Mouse (Mus musculus) liver, embryonic 14.5 days (tissue): ENCODE data around the gene Kif24. TPM values are rescaled to one million over a fixed set of nuclear protein-coding genes. Genes with fewer than 3 reads are reported as not detected.

Experiments
- ATAC-seq: fragments of 200-750 bp; cut with Nextera tagmentation; 2 replicates; pipeline ENCODE4 v1.8.0; 2017; ENCODE audit warnings: moderate number of reproducible peaks, mild to moderate bottlenecking, moderate library complexity; ENCODE audit not compliant: insufficient read depth
- DNase-seq, 3 experiments: peaks; one replicate each; pipeline ENCODE4 v3.0.0-alpha.2; 2012 to 2013; ENCODE audit warnings: low read depth in 3 of 3, low spot score in 3 of 3
- H3K27ac ChIP-seq: fragments of 300-500 bp; sonication (generic); 2 replicates; pipeline ENCODE4 v1.5.1; 2014; ENCODE audit warnings: moderate library complexity, mild to moderate bottlenecking, control low read depth, inconsistent platforms
- H3K27me3 ChIP-seq: fragments of 300-500 bp; sonication (generic); 2 replicates; pipeline ENCODE4 v1.6.1; 2014; ENCODE audit warnings: mild to moderate bottlenecking, low read length, moderate library complexity; ENCODE audit not compliant: control insufficient read depth, insufficient read depth
- H3K36me3 ChIP-seq: fragments of 300-500 bp; sonication (generic); replicated peaks from 2 replicates; pipeline ENCODE4 v1.6.1; 2014; ENCODE audit warnings: low read depth; ENCODE audit not compliant: control insufficient read depth, insufficient read depth
- H3K4me1 ChIP-seq, 2 experiments: fragments of 200-500 bp in 1 of 2; fragments of 300-500 bp in 1 of 2; sonication (generic) in 1 of 2; replicated peaks; 2 replicates each; pipeline ENCODE4 v1.6.1; 2012 to 2014; ENCODE audit warnings: antibody characterized with exemption in 1 of 2, inconsistent platforms in 1 of 2, low read length in 1 of 2; ENCODE audit not compliant: control insufficient read depth in 2 of 2, insufficient read depth in 2 of 2
- H3K4me2 ChIP-seq: fragments of 300-500 bp; sonication (generic); 2 replicates; pipeline ENCODE4 v1.6.1; 2014; ENCODE audit warnings: low read depth, mild to moderate bottlenecking, control low read depth, moderate library complexity
- H3K4me3 ChIP-seq, 2 experiments: fragments of 200-500 bp in 1 of 2; fragments of 300-500 bp in 1 of 2; sonication (generic) in 1 of 2; 2 replicates each; pipeline ENCODE4 v1.5.1; 2012 to 2014; ENCODE audit warnings: low read depth in 2 of 2, low read length in 2 of 2, mild to moderate bottlenecking in 2 of 2, control low read depth in 1 of 2, inconsistent platforms in 1 of 2, moderate library complexity in 1 of 2; ENCODE audit not compliant: insufficient read depth in 1 of 2
- H3K9ac ChIP-seq: fragments of 300-500 bp; sonication (generic); replicated peaks from 2 replicates; pipeline ENCODE4 v1.6.1; 2014; ENCODE audit warnings: mild to moderate bottlenecking, control low read depth, moderate library complexity
- H3K9me3 ChIP-seq: fragments of 300-500 bp; sonication (generic); 2 replicates; pipeline ENCODE4 v1.6.1; 2016; ENCODE audit warnings: low read length, mixed read lengths; ENCODE audit not compliant: control insufficient read depth
- CTCF ChIP-seq: IDR thresholded peaks from 2 replicates; pipeline ENCODE4 v1.5.1; 2016; ENCODE audit warnings: antibody characterized with exemption, low read depth, control low read depth
- EP300 ChIP-seq: IDR thresholded peaks from 2 replicates; pipeline ENCODE4 v1.6.1; 2016; ENCODE audit warnings: antibody characterized with exemption, low read depth
- WGBS: fragments of 180-500 bp; shearing (Covaris S2); extraction: QIAGEN DNeasy Blood & Tissue Kit; methylation state at CpG from one replicate; pipeline ENCODE4 v1.1.7; 2014; ENCODE audit not compliant: insufficient replicate concordance; 5-methylcytosine and 5-hydroxymethylcytosine counted together
- polyA plus RNA-seq, 2 experiments: library from polyadenylated mRNA; depleted of rRNA in 1 of 2; stranded (reverse) in 1 of 2; unstranded in 1 of 2; fragments of >200 nt; fragmentation: Nextera tagmentation in 1 of 2; extraction: Ambion mirVana in 1 of 2; gene quantifications; 2 replicates each; pipeline versions ENCODE4 v1.2.1 to v1.2.3; 2012 to 2014

Gene Kif24
- polyA plus RNA-seq, 2 experiments = 4.0 to 4.2 TPM

DNA sequence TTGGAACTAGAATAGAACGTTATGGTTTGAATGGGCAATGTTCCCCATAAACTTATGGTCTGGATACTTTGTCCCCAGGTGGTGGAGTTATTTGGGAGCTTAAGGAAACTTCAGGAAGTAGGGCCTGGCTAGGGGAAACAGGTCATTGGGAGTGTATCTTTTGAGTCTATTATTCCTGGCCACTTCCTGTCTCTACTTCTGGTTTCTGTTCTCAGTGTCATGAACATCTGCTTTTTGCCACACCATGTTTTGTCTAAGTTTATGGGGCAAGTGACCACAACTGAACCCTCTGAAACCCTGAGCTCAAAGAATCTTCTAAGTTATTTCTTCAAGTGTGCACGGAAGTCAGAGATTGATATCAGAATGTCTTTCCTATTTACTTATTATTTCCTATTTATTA, 57.3 kb downstream of the Kif24 start:
- TF ChIP-seq EP300 = no peak
- no peak for TF ChIP-seq CTCF
- Histone ChIP-seq H3K9me3 (no peaks in the 10 kb centered on the region), H3K9ac (no peak overlapping the region), H3K4me3 (no peak overlapping the region), H3K4me1 (no peaks in the 10 kb centered on the region), H3K36me3 (peaks cover 2% of the 10 kb centered on the region), H3K27me3 (no peaks in the 10 kb centered on the region), H3K27ac (no peak overlapping the region), H3K4me2 (no peak overlapping the region)
- DNase-seq (no peak), ATAC-seq (no peak)
- WGBS = 79% methylated on average over 2 of the region's 2 CpGs

GRCm38 (mm10) chr4:41406597-41406996, 58.1 kb downstream of the Kif24 start:
- H3K27me3 ChIP-seq = no peaks in the 10 kb centered on the region
- no peak for TF ChIP-seq CTCF
- no peak for TF ChIP-seq EP300
- H3K27ac ChIP-seq = no peak overlapping the region
- H3K9me3 ChIP-seq = no peaks in the 10 kb centered on the region
- H3K36me3 ChIP-seq = peaks cover 2% of the 10 kb centered on the region
- no peak overlapping the region for H3K9ac ChIP-seq
- no peak for ATAC-seq
- 87% methylated on average over 9 of the region's 9 CpGs for WGBS
- H3K4me3 ChIP-seq = no peak overlapping the region
- DNase-seq = no peak
- H3K4me2 ChIP-seq = no peak overlapping the region
- no peaks in the 10 kb centered on the region for H3K4me1 ChIP-seq

GRCm38 (mm10) chr4:41401573-41401972, 63.1 kb downstream of the Kif24 start:
- Histone ChIP-seq H3K36me3 (peaks cover 15% of the 10 kb centered on the region), H3K9me3 (no peaks in the 10 kb centered on the region), H3K4me1 (no peaks in the 10 kb centered on the region), H3K4me3 (no peak overlapping the region), H3K9ac (no peak overlapping the region), H3K4me2 (no peak overlapping the region), H3K27me3 (no peaks in the 10 kb centered on the region), H3K27ac (no peak overlapping the region)
- ATAC-seq (no peak), DNase-seq (no peak)
- TF ChIP-seq EP300 (no peak), CTCF (no peak)
- 57% methylated on average over 5 of the region's 5 CpGs for whole genome bisulfite sequencing

GRCm38 (mm10) chr4:41401167-41401566, 63.5 kb downstream of the Kif24 start:
- Histone ChIP-seq H3K27me3 (no peaks in the 10 kb centered on the region), H3K4me1 (no peaks in the 10 kb centered on the region), H3K4me3 (no peak overlapping the region), H3K36me3 (peaks cover 15% of the 10 kb centered on the region), H3K27ac (no peak overlapping the region), H3K9ac (no peak overlapping the region), H3K4me2 (no peak overlapping the region), H3K9me3 (no peaks in the 10 kb centered on the region)
- no peak for ATAC-seq
- no peak for DNase-seq
- TF ChIP-seq EP300 = no peak
- no peak for TF ChIP-seq CTCF

DNA sequence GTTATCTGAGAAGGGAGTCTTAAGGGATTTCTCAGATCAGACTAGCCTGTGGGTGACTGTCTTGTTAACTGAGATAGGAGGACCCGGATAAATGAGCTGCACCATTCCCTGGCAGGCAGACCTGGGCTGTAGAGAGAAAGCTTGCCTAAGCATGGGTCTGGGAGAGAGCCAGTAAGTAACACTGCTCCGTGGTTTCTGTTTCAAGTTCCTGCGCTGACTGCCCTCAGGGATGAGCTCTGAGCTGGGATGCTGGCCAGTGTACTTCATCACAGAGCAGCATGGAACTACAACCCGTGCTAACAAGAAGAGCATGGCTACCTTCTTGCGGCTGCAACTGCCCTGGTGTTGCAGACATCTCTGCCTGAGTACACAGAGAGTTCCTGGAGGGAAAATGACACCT, 64.8 kb downstream of the Kif24 start:
- Histone ChIP-seq H3K9ac (no peak overlapping the region), H3K36me3 (peaks cover 15% of the 10 kb centered on the region), H3K27me3 (no peaks in the 10 kb centered on the region), H3K9me3 (no peaks in the 10 kb centered on the region), H3K4me3 (no peak overlapping the region), H3K4me2 (no peak overlapping the region), H3K4me1 (no peaks in the 10 kb centered on the region), H3K27ac (no peak overlapping the region)
- no peak for DNase-seq
- no peak for ATAC-seq
- 83% methylated on average over 5 of the region's 5 CpGs for whole genome bisulfite sequencing
- TF ChIP-seq EP300 = no peak
- TF ChIP-seq CTCF = no peak
